Mouse (Mus musculus) left cerebral cortex, adult 6 months (tissue): ENCODE data around the gene Gpsm1. TPM values are rescaled to one million over a fixed set of nuclear protein-coding genes. Genes with fewer than 3 reads are reported as not detected.

Experiments used
- long read RNA-seq, 2 experiments: library from polyadenylated mRNA; unstranded; transcript quantifications; one replicate each; pipeline ENCODE4 v2.0.0; 2019 to 2020
- polyA plus RNA-seq: library from polyadenylated mRNA; unstranded; fragments of <200 nt; fragmentation: Nextera tagmentation; gene quantifications from 2 replicates; pipeline ENCODE4 v1.2.3, GENCODE M21; 2021

The Gpsm1 gene
- 18.8 and 21.6 TPM in 2 replicates for polyA plus RNA-seq
- long read RNA-seq, experiment 1, transcript Gpsm1-211 (4 exons, 977 nt): major isoform, 234 of 419 reads
- long read RNA-seq, experiment 1, transcript Gpsm1-202 (14 exons, 3,384 nt): minor isoform, 92 of 419 reads
- long read RNA-seq, experiment 1, transcript Gpsm1-203 (13 exons, 3,127 nt): minor isoform, 22 of 419 reads
- long read RNA-seq, experiment 1, transcript Gpsm1-204 (5 exons, 2,043 nt): minor isoform, 8 of 419 reads
- long read RNA-seq, experiment 1, partial matches to known transcripts: 31 of 419 reads
- long read RNA-seq, experiment 1, other reads (novel, unspliced or antisense): 31 of 419 reads
- long read RNA-seq, experiment 2, transcript Gpsm1-202 (14 exons, 3,384 nt): major isoform, 6 of 24 reads
- long read RNA-seq, experiment 2, partial matches to known transcripts: 11 of 24 reads
- long read RNA-seq, experiment 2, other reads (novel, unspliced or antisense): 2 of 24 reads

GRCm38 (mm10) chr2:26315072-26315924 is at the start of gene Gpsm1:
Gene Gpsm1, plus strand, starts transcription at chr2:26315515.

GRCm38 (mm10) chr2:26294457-26294856 is 20.9 kb upstream of the Gpsm1 start, which contains the start of gene Ccdc187:
Gene Ccdc187, minus strand, starts transcription at chr2:26294557.

GRCm38 (mm10) chr2:26351358-26352290 is 36.3 kb downstream of the Gpsm1 start, which contains the start of gene Dnlz:
Gene Dnlz, minus strand, starts transcription at chr2:26352110.

GRCm38 (mm10) chr2:26360772-26361171 is 45.5 kb downstream of the Gpsm1 start, which contains the start of gene Card9:
Gene Card9, minus strand, starts transcription at chr2:26360918.

GRCm38 (mm10) chr2:26380131-26380771 is 64.9 kb downstream of the Gpsm1 start, which contains the start of gene Snapc4:
Gene Snapc4, minus strand, starts transcription at chr2:26380653.

GRCm38 (mm10) chr2:26389154-26389690 is 73.9 kb downstream of the Gpsm1 start, which contains the start of the genes Entr1 and Pmpca:
Gene Entr1, minus strand, starts transcription at chr2:26389316.
Gene Pmpca, plus strand, starts transcription at chr2:26389339.

Other genes with a start within 250 kb of the Gpsm1 start
- gene Nacc2, start 192.3 kb upstream of the Gpsm1 start, polyA plus RNA-seq: 43.2 and 63.0 TPM in 2 replicates
- gene Lhx3, start 107.2 kb upstream of the Gpsm1 start, polyA plus RNA-seq: 0.25 TPM in 1 of 2 replicates, not detected in the other
- 8.0 and 10.2 TPM in 2 replicates for gene Qsox2, start 78.0 kb upstream of the Gpsm1 start, polyA plus RNA-seq
- 0.15 and 0.28 TPM in 2 replicates for gene Ccdc187, start 21.0 kb upstream of the Gpsm1 start, polyA plus RNA-seq
- gene Dnlz, start 36.6 kb downstream of the Gpsm1 start, polyA plus RNA-seq: 54.2 and 54.4 TPM in 2 replicates
- gene Card9, start 45.4 kb downstream of the Gpsm1 start, polyA plus RNA-seq: 0.47 and 0.87 TPM in 2 replicates
- 5.9 and 6.4 TPM in 2 replicates for gene Snapc4, start 65.1 kb downstream of the Gpsm1 start, polyA plus RNA-seq
- gene Entr1, start 73.8 kb downstream of the Gpsm1 start, polyA plus RNA-seq: 64.1 and 80.9 TPM in 2 replicates
- gene Pmpca, start 73.8 kb downstream of the Gpsm1 start, polyA plus RNA-seq: 56.5 and 58.2 TPM in 2 replicates
- gene Inpp5e, start 93.7 kb downstream of the Gpsm1 start, polyA plus RNA-seq: 5.0 and 6.7 TPM in 2 replicates
- 7.3 and 9.8 TPM in 2 replicates for gene Sec16a, start 129.7 kb downstream of the Gpsm1 start, polyA plus RNA-seq
- 4.5 and 5.6 TPM in 2 replicates for gene Notch1, start 201.1 kb downstream of the Gpsm1 start, polyA plus RNA-seq